Mouse (Mus musculus) heart, adult 2 months (tissue): ENCODE data around the gene Cep170b.

ENCODE experiments used
- CTCF ChIP-seq: fragments of 200-600 bp; IDR thresholded peaks from 2 replicates; pipeline ENCODE4 v1.8.1; 2022; ENCODE audit warnings: antibody characterized with exemption, mild to moderate bottlenecking, moderate library complexity
- EP300 ChIP-seq: fragments of 200-500 bp; IDR thresholded peaks from 2 replicates; pipeline ENCODE4 v1.6.1; 2011; ENCODE audit warnings: low read depth, low read length, control low read depth; ENCODE audit not compliant: insufficient read depth
- POLR2A ChIP-seq: fragments of 200-500 bp; IDR thresholded peaks from 2 replicates; pipeline ENCODE4 v1.6.1; 2011; ENCODE audit warnings: mild to moderate bottlenecking, low read depth, low read length, control low read depth; ENCODE audit not compliant: insufficient read depth

DNA sequence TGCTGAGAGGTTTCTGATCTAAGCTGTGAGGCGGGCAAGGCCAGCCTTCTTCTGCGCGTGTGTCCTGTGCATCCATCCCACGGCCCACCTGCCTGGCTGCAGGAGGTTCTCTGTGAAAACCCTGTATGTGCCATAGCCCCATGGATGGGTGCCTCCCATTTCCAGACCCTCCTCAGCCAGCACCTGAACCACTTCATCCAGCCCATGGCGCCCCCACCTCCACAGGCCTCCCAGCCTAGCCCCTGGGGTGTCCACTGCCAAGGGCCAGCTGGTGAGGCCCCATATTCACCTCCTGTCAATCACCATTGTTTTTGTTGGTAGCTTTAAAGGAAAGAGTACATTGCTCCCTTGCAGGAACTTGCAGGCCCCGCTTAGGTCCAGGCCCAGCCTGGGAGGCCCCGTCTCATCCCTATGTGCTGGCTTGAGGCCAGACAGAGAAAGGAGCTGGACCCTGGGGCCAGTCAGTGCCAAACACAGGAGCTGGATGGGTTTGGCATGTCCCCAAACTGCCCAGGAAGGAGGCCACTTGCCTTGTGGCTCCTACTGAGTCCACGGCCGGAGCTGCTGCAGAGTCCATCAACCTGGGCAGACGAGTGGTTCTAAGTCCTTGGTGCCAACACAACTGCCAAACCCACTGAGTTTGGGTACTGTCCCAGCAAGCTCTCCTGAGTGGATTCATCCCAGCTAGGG, 24.8 kb downstream of the Cep170b start:
- TF ChIP-seq POLR2A, result no peak
- no peak for TF ChIP-seq CTCF
- TF ChIP-seq EP300, result no peak
